Mouse (Mus musculus): ENCODE data around the gene Nxpe3. TPM values are rescaled to one million over a fixed set of nuclear protein-coding genes. Genes with fewer than 3 reads are reported as not detected.

The Nxpe3 gene
- polyA plus RNA-seq, 1 experiment, result 1.3 TPM

GRCm38 (mm10) chr16:55807505-55807932, 87.6 kb downstream of the Nxpe3 start:
- no peak for TF ChIP-seq CTCF (IDR thresholded peaks at IDR 0.05; ENCODE audit: extremely low read depth, insufficient read length, insufficient replicate concordance, low read depth, low read length)
- TF ChIP-seq POLR2A (IDR thresholded peaks at IDR 0.05; ENCODE audit: low read depth, low read length), result no peak
- no peaks in the 10 kb centered on the region for H3K4me1 ChIP-seq (ENCODE audit: control insufficient read depth, insufficient read depth, insufficient read length, low read length)
- peaks cover 12% of the 10 kb centered on the region for H3K36me3 ChIP-seq (ENCODE audit: control insufficient read depth, insufficient read depth, low read length)
- WGBS, result 25% methylated on average over 6 of the region's 6 CpGs
- no peak overlapping the region for H3K4me3 ChIP-seq (ENCODE audit: low read depth, low read length)
- no peak overlapping the region for H3K27ac ChIP-seq (ENCODE audit: insufficient read depth, low read depth, low read length)
- H3K27me3 ChIP-seq (ENCODE audit: control insufficient read depth, insufficient read depth, low read length), result no peaks in the 10 kb centered on the region

GRCm38 (mm10) chr16:55804799-55805198, 90.3 kb downstream of the Nxpe3 start:
- Histone ChIP-seq H3K36me3 (ENCODE audit: control insufficient read depth, insufficient read depth, low read length) (no peaks in the 10 kb centered on the region), H3K27ac (ENCODE audit: insufficient read depth, low read depth, low read length) (no peak overlapping the region), H3K4me1 (ENCODE audit: control insufficient read depth, insufficient read depth, insufficient read length, low read length) (no peaks in the 10 kb centered on the region), H3K4me3 (ENCODE audit: low read depth, low read length) (no peak overlapping the region), H3K27me3 (ENCODE audit: control insufficient read depth, insufficient read depth, low read length) (no peaks in the 10 kb centered on the region)
- TF ChIP-seq POLR2A (IDR thresholded peaks at IDR 0.05; ENCODE audit: low read depth, low read length), result no peak
- no peak for TF ChIP-seq CTCF (IDR thresholded peaks at IDR 0.05; ENCODE audit: extremely low read depth, insufficient read length, insufficient replicate concordance, low read depth, low read length)
- 89% methylated on average over 1 of the region's 1 CpGs for WGBS

- Histone ChIP-seq H3K4me1 (ENCODE audit: control insufficient read depth, insufficient read depth, insufficient read length, low read length) (no peaks in the 10 kb centered on the region), H3K27ac (ENCODE audit: insufficient read depth, low read depth, low read length) (no peak overlapping the region), H3K4me3 (ENCODE audit: low read depth, low read length) (no peak overlapping the region), H3K27me3 (ENCODE audit: control insufficient read depth, insufficient read depth, low read length) (no peaks in the 10 kb centered on the region), H3K36me3 (ENCODE audit: control insufficient read depth, insufficient read depth, low read length) (no peaks in the 10 kb centered on the region)
- TF ChIP-seq POLR2A (IDR thresholded peaks at IDR 0.05; ENCODE audit: low read depth, low read length), result no peak
- no peak for TF ChIP-seq CTCF (IDR thresholded peaks at IDR 0.05; ENCODE audit: extremely low read depth, insufficient read length, insufficient replicate concordance, low read depth, low read length)
- WGBS, result 74% methylated on average over 1 of the region's 1 CpGs
Observed at GRCm38 (mm10) chr16:55801629-55802028, 93.5 kb downstream of the Nxpe3 start.

- no peaks in the 10 kb centered on the region for H3K4me1 ChIP-seq (ENCODE audit: control insufficient read depth, insufficient read depth, insufficient read length, low read length)
- no peaks in the 10 kb centered on the region for H3K27me3 ChIP-seq (ENCODE audit: control insufficient read depth, insufficient read depth, low read length)
- TF ChIP-seq CTCF (IDR thresholded peaks at IDR 0.05; ENCODE audit: extremely low read depth, insufficient read length, insufficient replicate concordance, low read depth, low read length), result no peak
- no peak for TF ChIP-seq POLR2A (IDR thresholded peaks at IDR 0.05; ENCODE audit: low read depth, low read length)
- no peak overlapping the region for H3K27ac ChIP-seq (ENCODE audit: insufficient read depth, low read depth, low read length)
- 65% methylated on average over 7 of the region's 7 CpGs for WGBS
- H3K4me3 ChIP-seq (ENCODE audit: low read depth, low read length), result no peak overlapping the region
- no peaks in the 10 kb centered on the region for H3K36me3 ChIP-seq (ENCODE audit: control insufficient read depth, insufficient read depth, low read length)
Observed at GRCm38 (mm10) chr16:55798845-55799244, 96.2 kb downstream of the Nxpe3 start.

GRCm38 (mm10) chr16:55790326-55790725, 104.8 kb downstream of the Nxpe3 start:
- TF ChIP-seq CTCF (IDR thresholded peaks at IDR 0.05; ENCODE audit: extremely low read depth, insufficient read length, insufficient replicate concordance, low read depth, low read length) (no peak), POLR2A (IDR thresholded peaks at IDR 0.05; ENCODE audit: low read depth, low read length) (no peak)
- 82% methylated on average over 7 of the region's 7 CpGs for WGBS
- Histone ChIP-seq H3K27ac (ENCODE audit: insufficient read depth, low read depth, low read length) (no peak overlapping the region), H3K4me1 (ENCODE audit: control insufficient read depth, insufficient read depth, insufficient read length, low read length) (peaks cover 5% of the 10 kb centered on the region; the same call in 1 of the 2 replicates), H3K36me3 (ENCODE audit: control insufficient read depth, insufficient read depth, low read length) (no peaks in the 10 kb centered on the region), H3K4me3 (ENCODE audit: low read depth, low read length) (no peak overlapping the region), H3K27me3 (ENCODE audit: control insufficient read depth, insufficient read depth, low read length) (no peaks in the 10 kb centered on the region)

Other genes with a start within 250 kb of the Nxpe3 start
- 38.6 and 53.2 TPM in 2 replicates for gene Nfkbiz, start 56.4 kb downstream of the Nxpe3 start, polyA plus RNA-seq (2012; rRNA removed)
- gene Cep97, start 39.6 kb upstream of the Nxpe3 start, polyA plus RNA-seq (2012; rRNA removed), result 0.20 and 0.25 TPM in 2 replicates
- gene Rpl24, start 71.0 kb upstream of the Nxpe3 start, polyA plus RNA-seq (2012; rRNA removed), result 14.5 and 40.5 TPM in 2 replicates
- 1.6 and 2.4 TPM in 2 replicates for gene Zbtb11, start 78.6 kb upstream of the Nxpe3 start, polyA plus RNA-seq (2012; rRNA removed)
- 1.1 and 2.9 TPM in 2 replicates for gene Pcnp, start 134.5 kb upstream of the Nxpe3 start, polyA plus RNA-seq (2012; rRNA removed)
- 1.6 and 1.7 TPM in 2 replicates for gene Trmt10c, start 142.5 kb upstream of the Nxpe3 start, polyA plus RNA-seq (2012; rRNA removed)
- 0.32 and 0.72 TPM in 2 replicates for gene Senp7, start 153.1 kb upstream of the Nxpe3 start, polyA plus RNA-seq (2012; rRNA removed)